Mouse (Mus musculus) cerebellum, adult 11-12 months (tissue): ENCODE measurements around the gene Gm21887.

Source experiments
- DNase-seq: peaks from one replicate; pipeline ENCODE4 v3.0.0; 2022

Gene Gm21887

GRCm38 (mm10) chrX:170015883-170016282, 6.4 kb downstream of the Gm21887 start:
- peak; percentile 29 for DNase-seq

- DNase-seq, result peak; percentile 83
These were observed 8.1 kb downstream of the Gm21887 start for GRCm38 (mm10) chrX:170017333-170018245.

- DNase-seq, result peak; percentile 84
These were observed 9.2 kb downstream of the Gm21887 start for GRCm38 (mm10) chrX:170018571-170019218.

- peak; percentile 76 for DNase-seq
These were observed 9.9 kb downstream of the Gm21887 start for GRCm38 (mm10) chrX:170019219-170019953.

- DNase-seq, result peak; percentile 92
These were observed 10.7 kb downstream of the Gm21887 start for GRCm38 (mm10) chrX:170019954-170020689.

GRCm38 (mm10) chrX:170020690-170021050, 11.2 kb downstream of the Gm21887 start:
- DNase-seq, result peak; percentile 73

GRCm38 (mm10) chrX:170021205-170021604, 11.7 kb downstream of the Gm21887 start:
- DNase-seq, result peak; percentile 55

GRCm38 (mm10) chrX:170021750-170022461, 12.4 kb downstream of the Gm21887 start:
- DNase-seq, result peak; percentile 65
